Mouse (Mus musculus) heart, postnatal 0 days (tissue): ENCODE data around the gene Poll.

ENCODE experiments used
- CTCF ChIP-seq: IDR thresholded peaks from 2 replicates; pipeline ENCODE4 v1.5.1; 2016; ENCODE audit warnings: antibody characterized with exemption, control low read depth, low read depth
- EP300 ChIP-seq: IDR thresholded peaks from 2 replicates; pipeline ENCODE4 v1.6.1; 2016; ENCODE audit warnings: antibody characterized with exemption, low read depth

GRCm38 (mm10) chr19:45565925-45566715, 5.8 kb upstream of the Poll start:
- TF ChIP-seq CTCF (no peak), EP300 (no peak)
